Mouse (Mus musculus) gastrocnemius, adult 18-20 months (tissue): ENCODE measurements around the gene Ms4a12. TPM values are rescaled to one million over a fixed set of nuclear protein-coding genes. Genes with fewer than 3 reads are reported as not detected.

Experiments used
- total RNA-seq, 2 experiments: library from RNA; stranded (reverse); gene quantifications; 2 replicates each; pipeline ENCODE4 v1.2.3; 2021

Ms4a12 gene
- total RNA-seq, 2 experiments from 2014 or later: not detected

Other genes starting within 250 kb of the Ms4a12 start
- gene Ms4a15, start 239.2 kb downstream of the Ms4a12 start, total RNA-seq: not detected
- gene Ms4a18, start 214.4 kb downstream of the Ms4a12 start, total RNA-seq: not detected
- under 1 TPM; 0.69 to 0.84 TPM for gene Ms4a8a, start 151.3 kb downstream of the Ms4a12 start, total RNA-seq
- not detected for gene 1700017D01Rik, start 101.6 kb downstream of the Ms4a12 start, total RNA-seq
- not detected for gene 1700025F22Rik, start 67.1 kb downstream of the Ms4a12 start, total RNA-seq
- gene Ms4a13, start 35.7 kb downstream of the Ms4a12 start, total RNA-seq: not detected
- gene Ms4a1, start 33.8 kb upstream of the Ms4a12 start, total RNA-seq: under 1 TPM in 1 of 2 experiments, not detected in 1; 0.09 TPM
- gene Ms4a5, start 51.4 kb upstream of the Ms4a12 start, total RNA-seq: not detected
- under 1 TPM in 1 of 2 experiments, not detected in 1; 0.05 TPM for gene Ms4a14, start 82.0 kb upstream of the Ms4a12 start, total RNA-seq
- under 1 TPM; 0.32 to 0.76 TPM for gene Ms4a7, start 103.7 kb upstream of the Ms4a12 start, total RNA-seq
- gene Ms4a4a, start 143.1 kb upstream of the Ms4a12 start, total RNA-seq: 1 to 10 TPM; 1.9 TPM
- not detected for gene Ms4a4c, start 172.3 kb upstream of the Ms4a12 start, total RNA-seq
- not detected for gene Ms4a4b, start 211.1 kb upstream of the Ms4a12 start, total RNA-seq
- 1 to 10 TPM; 1.7 to 2.2 TPM for gene Ms4a6c, start 236.9 kb upstream of the Ms4a12 start, total RNA-seq